Mouse (Mus musculus) adrenal gland, postnatal 36 days (tissue): ENCODE data around the gene Cd40. TPM values are rescaled to one million over a fixed set of nuclear protein-coding genes. Genes with fewer than 3 reads are reported as not detected.

Experiments
- DNase-seq, 2 experiments: peaks; one replicate each; pipeline ENCODE4 v3.0.0; 2021; ENCODE audit warnings: mixed read lengths in 1 of 2
- total RNA-seq, 2 experiments: library from RNA; stranded (reverse); gene quantifications; 2 replicates each; pipeline ENCODE4 v1.2.3; 2021

Cd40 gene
- total RNA-seq, 2 experiments from 2014 or later = 1.7 TPM

DNA sequence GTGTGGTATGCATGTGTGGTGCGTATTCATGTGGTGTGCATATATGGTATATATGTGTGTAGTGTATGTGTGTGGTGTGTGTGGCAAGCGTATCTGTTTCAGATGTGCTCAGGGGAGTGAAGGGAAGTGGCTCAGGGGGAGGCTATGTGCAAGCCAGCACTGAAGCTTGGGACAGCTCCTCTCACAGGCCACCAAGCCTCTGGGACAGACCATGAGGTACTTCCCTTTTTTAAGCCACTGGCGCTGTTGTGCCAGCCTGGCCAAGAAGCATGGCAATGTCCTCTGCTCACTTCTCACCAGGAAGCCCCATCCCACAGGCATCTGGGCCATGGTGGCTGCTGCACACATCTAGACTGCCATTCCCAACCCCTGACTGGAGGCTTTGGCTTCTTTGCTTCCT lies 47.5 kb downstream of the Cd40 start:
- no peak for DNase-seq

- DNase-seq = no peak
These were observed 50.2 kb downstream of the Cd40 start for GRCm38 (mm10) chr2:165105513-165106079.

DNA sequence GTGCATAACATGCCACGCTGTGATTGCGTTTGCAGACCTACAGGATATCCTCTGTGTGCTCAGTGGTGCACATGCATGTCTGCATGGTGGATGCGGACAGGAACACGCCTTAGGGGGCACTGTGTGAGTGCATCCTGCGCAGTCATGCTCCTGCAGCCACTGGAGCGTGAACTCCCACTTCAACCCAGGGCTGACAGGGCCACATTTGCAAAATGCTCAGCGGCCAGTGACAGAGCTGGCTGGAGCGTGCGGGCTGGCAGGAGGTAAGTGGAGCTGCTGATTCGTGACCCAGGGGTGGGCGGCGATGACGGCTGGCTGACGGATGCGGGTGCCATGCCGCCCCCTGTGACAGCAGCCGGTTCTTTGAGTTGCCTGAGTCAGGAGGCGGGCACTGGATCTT lies 51.2 kb downstream of the Cd40 start:
- DNase-seq = no peak

DNA sequence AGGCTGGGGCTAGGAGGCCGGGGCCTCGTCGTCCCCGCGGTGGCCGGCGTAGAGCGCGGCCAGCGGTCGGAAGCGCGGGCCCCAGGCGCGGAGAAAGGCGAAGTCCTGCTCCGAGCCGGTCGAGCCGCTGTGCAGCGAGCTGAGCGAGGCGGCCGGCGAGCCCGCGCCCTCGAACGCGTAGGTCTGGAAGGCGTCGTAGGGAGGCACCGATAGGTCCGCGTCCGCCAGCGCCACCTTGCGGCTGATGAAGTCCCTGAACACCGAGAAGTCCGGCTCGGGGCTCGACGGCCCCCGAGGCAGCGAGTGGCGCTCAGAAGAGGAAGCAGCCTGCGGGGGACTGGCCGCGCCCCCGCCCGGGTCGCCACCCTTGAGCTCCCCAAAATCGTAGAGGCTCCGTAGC lies 56.7 kb downstream of the Cd40 start:
- DNase-seq = peak; percentile 92 to 93

- DNase-seq = no peak
These were observed 58.3 kb downstream of the Cd40 start for GRCm38 (mm10) chr2:165113733-165114132.

GRCm38 (mm10) chr2:165120765-165121164 lies 65.3 kb downstream of the Cd40 start:
- no peak for DNase-seq

DNA sequence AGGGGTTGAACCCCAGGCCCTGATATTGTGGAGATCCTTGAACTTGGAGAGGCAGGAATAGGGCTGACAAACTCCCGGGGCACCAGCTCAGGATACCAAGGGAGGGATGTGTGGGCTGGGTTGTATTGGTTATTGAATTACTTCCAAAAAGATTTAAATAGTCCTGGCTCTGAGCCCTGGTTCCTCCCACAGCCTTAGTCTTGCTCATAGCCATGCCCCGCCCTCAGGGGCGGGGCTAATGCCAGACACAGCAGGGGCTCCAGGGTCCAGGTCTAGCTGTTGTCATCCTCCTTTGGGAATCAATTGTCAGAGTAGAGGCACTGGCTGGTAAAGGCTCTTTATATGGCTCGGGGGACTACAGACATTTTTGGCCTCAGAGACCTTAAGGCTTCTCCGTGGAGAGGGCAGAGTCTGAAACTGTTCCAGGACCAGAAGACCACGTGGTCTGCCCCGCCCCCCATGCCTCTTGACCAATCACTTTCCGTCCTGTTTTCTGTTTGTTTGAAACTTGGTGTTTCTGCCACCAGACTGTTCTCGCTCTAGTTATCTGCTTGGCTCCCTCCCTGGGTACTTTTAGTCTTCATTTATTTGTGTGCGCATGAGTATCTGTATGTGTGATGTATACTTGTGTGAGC lies 65.9 kb downstream of the Cd40 start:
- no peak for DNase-seq

Other genes with a start within 250 kb of the Cd40 start
- gene Zswim1, start 232.9 kb upstream of the Cd40 start, total RNA-seq = 10 to 100 TPM in 1 of 2 experiments, 1 to 10 TPM in 1; 9.3 to 10.2 TPM
- not detected for gene Spata25, start 227.1 kb upstream of the Cd40 start, total RNA-seq
- 100 to 1,000 TPM; 105 to 112 TPM for gene Ctsa, start 222.8 kb upstream of the Cd40 start, total RNA-seq
- 1 to 10 TPM; 2.1 to 2.5 TPM for gene Neurl2, start 222.2 kb upstream of the Cd40 start, total RNA-seq
- gene Pltp, start 197.9 kb upstream of the Cd40 start, total RNA-seq = 10 to 100 TPM; 21.1 to 34.7 TPM
- 10 to 100 TPM; 45.4 to 53.9 TPM for gene Pcif1, start 176.3 kb upstream of the Cd40 start, total RNA-seq
- 10 to 100 TPM; 14.8 to 18.3 TPM for gene Zfp335, start 143.9 kb upstream of the Cd40 start, total RNA-seq
- under 1 TPM; 0.56 to 0.60 TPM for gene Mmp9, start 114.8 kb upstream of the Cd40 start, total RNA-seq
- 1 to 10 TPM; 4.3 to 7.9 TPM for gene Slc12a5, start 94.8 kb upstream of the Cd40 start, total RNA-seq
- gene Ncoa5, start 20.8 kb upstream of the Cd40 start, total RNA-seq = 10 to 100 TPM; 28.9 to 36.0 TPM
- not detected for gene 1700025C18Rik, start 35.1 kb downstream of the Cd40 start, total RNA-seq
- gene Cdh22, start 179.2 kb downstream of the Cd40 start, total RNA-seq = 1 to 10 TPM in 1 of 2 experiments, under 1 TPM in 1; 0.79 to 1.9 TPM
- 10 to 100 TPM; 44.4 to 59.5 TPM for gene Slc35c2, start 232.2 kb downstream of the Cd40 start, total RNA-seq